Mouse (Mus musculus) gastrocnemius, postnatal 25 days (tissue): ENCODE data around the gene Armh4. TPM values are rescaled to one million over a fixed set of nuclear protein-coding genes. Genes with fewer than 3 reads are reported as not detected.

ENCODE experiments used
- DNase-seq: peaks from one replicate; pipeline ENCODE4 v3.0.0; 2022
- total RNA-seq, 2 experiments: library from RNA; stranded (reverse); gene quantifications; 1 replicate in 1 of 2; 2 replicates in 1 of 2; pipeline ENCODE4 v1.2.3; 2021

The Armh4 gene
- total RNA-seq, 2 experiments from 2014 or later, result 0.79 to 2.6 TPM

- DNase-seq, result no peak
These were observed 49.2 kb downstream of the Armh4 start for GRCm38 (mm10) chr14:49733950-49734349.

DNA sequence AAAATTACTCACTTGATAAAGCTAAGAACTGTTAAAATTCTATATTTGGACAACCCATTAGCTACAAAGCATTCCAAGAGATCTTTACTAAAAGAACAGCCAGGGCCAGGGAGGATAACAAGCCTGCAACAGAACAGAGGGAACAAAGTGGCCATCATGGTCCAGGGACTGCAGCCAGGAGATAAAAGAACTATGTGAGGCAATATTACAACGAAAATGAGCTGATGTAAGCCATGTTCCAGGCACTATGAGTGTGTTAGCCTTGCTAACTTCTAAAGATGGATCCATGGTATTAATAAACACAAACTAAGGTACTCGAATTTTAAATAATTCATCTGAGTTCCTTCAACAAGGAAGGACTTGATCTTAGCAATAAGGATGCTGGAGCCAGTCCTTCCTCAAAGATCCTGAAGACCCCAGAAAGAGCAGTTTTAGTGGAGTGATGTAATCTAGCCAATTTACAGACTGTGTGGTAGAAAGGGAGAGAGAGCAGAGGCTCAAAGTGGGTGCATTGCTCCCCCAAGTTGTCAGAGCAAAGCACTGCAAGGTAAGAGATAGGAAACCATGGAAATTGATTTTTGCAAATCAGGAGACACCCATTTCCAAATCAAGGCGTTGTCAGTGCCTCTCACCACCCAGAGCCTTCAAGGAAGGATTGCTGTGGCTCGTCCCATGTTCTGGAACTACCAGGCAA lies 59.7 kb downstream of the Armh4 start:
- DNase-seq, result no peak

DNA sequence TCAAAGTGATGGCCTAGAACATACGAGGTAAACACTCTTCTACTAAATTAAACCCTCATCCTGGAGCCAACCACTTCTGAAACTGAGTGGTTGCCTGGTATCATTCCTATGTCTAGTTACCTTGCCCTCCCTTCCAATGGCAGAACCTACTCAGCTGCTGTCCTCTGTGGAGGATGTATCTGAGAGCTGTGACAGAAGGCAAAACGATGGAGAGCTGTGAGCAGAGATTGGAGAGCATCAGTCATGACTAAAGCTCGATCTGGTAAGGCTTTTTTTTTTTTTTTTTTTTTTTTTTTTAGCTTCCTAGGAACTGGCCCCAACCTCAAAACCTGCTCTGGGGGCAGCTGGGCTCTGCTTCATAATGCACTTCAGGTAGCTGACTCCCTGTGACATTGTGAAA lies 60.4 kb downstream of the Armh4 start:
- DNase-seq, result no peak

DNA sequence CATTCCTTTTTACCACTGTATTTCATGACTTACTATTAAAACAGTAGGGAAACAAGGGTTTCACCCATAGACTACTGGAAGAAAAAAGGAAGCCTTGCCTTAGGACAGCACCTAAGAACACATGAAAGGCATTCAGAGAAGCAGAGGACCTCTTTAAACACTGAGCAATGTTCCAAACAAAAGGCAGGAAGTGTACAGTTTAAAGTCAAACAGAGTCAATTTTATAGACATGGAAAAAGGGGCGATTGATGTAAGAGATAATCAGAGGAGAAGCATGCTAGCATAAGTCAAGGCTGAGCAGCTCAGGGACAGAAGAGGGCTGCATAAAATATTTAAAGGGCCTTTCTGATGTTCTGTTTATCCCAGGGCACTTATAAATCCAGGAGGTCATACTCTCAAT lies 61.9 kb downstream of the Armh4 start:
- no peak for DNase-seq

GRCm38 (mm10) chr14:49719678-49720077 lies 63.5 kb downstream of the Armh4 start:
- DNase-seq, result no peak

DNA sequence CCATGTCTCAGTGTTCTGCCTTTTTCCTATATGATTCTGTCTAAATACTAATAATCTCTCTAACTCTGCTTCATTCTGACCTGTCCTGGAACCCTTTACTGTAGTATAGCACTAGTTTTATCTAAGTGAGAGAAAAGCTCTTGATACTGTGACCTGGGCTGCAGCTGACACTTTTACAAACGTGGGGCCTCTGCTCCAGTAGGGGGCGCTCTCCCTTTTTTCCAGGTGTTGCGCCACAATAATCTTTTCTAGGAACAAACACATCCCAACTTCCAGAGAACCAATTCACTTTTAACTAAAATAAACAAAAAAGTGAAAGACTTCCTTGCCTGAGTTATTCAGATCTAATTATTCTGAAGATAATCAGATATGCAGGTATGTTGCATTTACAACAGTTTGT lies 72.2 kb downstream of the Armh4 start:
- DNase-seq, result no peak

DNA sequence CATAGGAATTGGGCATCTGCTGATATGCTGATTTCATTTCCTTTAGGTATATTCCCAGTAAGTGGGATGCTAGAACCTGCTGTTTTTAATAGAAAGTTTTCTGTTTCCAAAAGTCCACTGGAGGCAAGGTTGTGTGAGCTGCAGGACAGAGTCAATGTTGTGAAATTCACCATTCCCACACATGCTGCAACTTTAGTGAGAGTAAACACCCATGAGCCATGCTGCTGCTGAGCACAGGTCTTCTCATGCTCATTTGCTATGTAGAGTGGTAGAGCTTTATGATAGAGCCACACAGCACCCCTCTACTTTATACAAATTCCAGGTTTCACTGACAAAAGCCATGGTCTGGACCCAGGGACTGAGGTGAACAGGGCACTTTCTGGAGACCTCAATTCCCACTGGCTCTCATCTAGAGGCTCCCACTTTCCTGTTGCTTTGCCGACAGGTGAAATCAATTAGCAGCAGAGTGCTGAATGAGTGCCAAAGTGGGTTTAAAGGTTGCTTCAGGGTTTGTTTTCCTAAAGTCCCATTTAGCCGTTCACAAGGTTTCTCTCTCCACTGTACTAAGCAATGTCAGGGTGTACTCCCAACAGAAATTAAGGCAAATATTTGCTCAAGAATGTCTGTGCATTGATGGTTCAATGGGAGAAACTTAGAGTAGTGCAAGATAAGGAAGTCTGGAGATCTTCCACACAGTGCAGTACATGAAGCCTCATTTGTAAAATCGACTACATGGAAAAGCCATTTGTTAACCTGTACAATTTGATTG lies 79.6 kb downstream of the Armh4 start:
- DNase-seq, result no peak

GRCm38 (mm10) chr14:49679511-49680284 lies 103.5 kb downstream of the Armh4 start:
- DNase-seq, result no peak

DNA sequence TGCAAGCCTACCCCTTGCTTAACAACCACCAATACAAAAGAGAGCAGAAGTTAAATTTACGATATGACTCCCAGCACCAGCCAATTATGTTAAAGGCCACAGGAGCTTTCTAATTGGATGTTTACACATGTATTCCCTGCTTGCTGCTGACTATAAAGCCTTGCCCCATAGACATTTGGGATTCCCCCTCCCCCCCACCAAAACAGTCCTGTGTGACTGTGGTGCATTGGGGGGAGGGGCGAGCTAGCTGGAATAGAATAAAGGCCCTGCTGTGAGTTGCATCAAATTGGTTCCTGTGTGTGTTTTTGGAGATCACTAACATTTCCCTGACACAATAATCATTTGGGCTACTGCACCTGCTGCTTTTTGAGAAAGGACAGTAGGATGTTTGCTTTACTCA lies 106.6 kb downstream of the Armh4 start:
- DNase-seq, result no peak

GRCm38 (mm10) chr14:49660444-49660843 lies 122.7 kb downstream of the Armh4 start:
- no peak for DNase-seq

DNA sequence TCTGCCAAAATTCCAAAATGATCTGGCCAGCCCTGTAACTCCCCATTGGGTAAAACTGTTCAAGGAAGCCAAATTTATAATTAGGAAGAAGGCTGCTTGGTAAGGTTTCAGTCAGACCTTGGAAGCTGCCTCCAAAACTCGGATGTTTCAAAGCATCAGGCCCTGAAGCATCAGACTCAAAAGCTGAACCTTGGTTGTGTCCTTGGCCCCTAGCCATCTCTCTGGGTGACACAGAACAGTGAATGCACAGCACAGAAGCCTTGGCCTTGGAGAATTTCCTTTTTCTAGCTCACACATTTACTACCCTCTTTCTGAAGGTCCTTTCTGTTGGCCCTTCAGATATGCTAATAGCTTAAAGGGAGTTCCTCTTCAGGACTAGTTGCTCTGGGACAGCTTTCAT lies 134.0 kb downstream of the Armh4 start:
- no peak for DNase-seq

DNA sequence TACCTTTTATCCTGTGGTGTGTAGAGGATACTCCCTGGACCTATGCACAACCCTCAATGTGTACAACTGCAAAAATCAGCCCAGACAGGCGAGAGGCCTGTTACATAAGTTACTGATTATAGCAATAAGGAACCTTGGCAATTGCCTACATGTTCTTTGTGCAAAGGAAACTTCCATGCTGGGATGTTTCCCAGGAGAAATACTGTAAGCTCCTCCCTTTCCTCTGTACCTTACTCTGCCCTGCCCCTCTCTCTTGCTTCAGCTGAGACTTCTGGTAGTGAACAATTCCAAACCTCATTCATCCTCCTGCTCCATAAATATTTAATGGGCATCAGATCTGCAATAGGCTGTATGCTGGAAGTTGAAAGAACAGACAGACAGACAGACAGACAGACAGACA lies 145.8 kb downstream of the Armh4 start:
- DNase-seq, result no peak

- DNase-seq, result no peak
These were observed 157.1 kb downstream of the Armh4 start for GRCm38 (mm10) chr14:49626055-49626454.

Other genes with a start within 250 kb of the Armh4 start
- not detected for gene Olfr722, start 118.6 kb upstream of the Armh4 start, total RNA-seq
- not detected for gene Olfr723, start 148.4 kb upstream of the Armh4 start, total RNA-seq
- gene Olfr724, start 179.9 kb upstream of the Armh4 start, total RNA-seq, result not detected